Mouse (Mus musculus) ovary, adult 10 weeks (tissue): Measurements from ENCODE around the gene Parva. TPM values are rescaled to one million over a fixed set of nuclear protein-coding genes. Genes with fewer than 3 reads are reported as not detected.

Experiments used
- polyA plus RNA-seq: library from polyadenylated mRNA; stranded (reverse); fragments of 350-450 nt; fragmentation: Illumina TruSeq; extraction: RNeasy Lipid Tissue Mini Kit (QIAGEN cat#74804); gene quantifications from one replicate; pipeline ENCODE4 v1.2.3, GENCODE M21; 2014

The Parva gene
- 103 TPM for polyA plus RNA-seq

GRCm38 (mm10) chr7:112427357-112428157, at the start of gene Parva:
Parva (plus strand) TSS chr7:112427505.

Other genes starting within 250 kb of the Parva start
- 17.6 TPM for gene Mical2, start 201.6 kb upstream of the Parva start, polyA plus RNA-seq